Mouse (Mus musculus) cerebellum, adult (tissue): ENCODE results near the gene Trim65.
"Not testable (repeated sequence)": the region's sequence is repeated elsewhere in the genome, so short reads cannot be mapped to it uniquely, and the experiment has no call there.

Experiments used
- ATAC-seq: cut with Nextera tagmentation; 2 replicates; pipeline ENCODE4 v1.9.2; 2017; ENCODE audit warnings: mild to moderate bottlenecking, moderate library complexity, mixed read lengths; ENCODE audit not compliant: insufficient number of reproducible peaks, low FRiP score, low TSS enrichment

Gene Trim65

GRCm38 (mm10) chr11:116142211-116142991 is 11.5 kb upstream of the Trim65 start:
- no peak for ATAC-seq

- peak; percentile 81 for ATAC-seq
Observed at GRCm38 (mm10) chr11:116138468-116139138, 7.7 kb upstream of the Trim65 start, which contains the start of gene Mrpl38. Gene Mrpl38, minus strand, starts transcription at chr11:116138868.

GRCm38 (mm10) chr11:116138096-116138467 is 7.2 kb upstream of the Trim65 start:
- no peak for ATAC-seq

GRCm38 (mm10) chr11:116134171-116134570 is 3.2 kb upstream of the Trim65 start:
- no peak for ATAC-seq

- no peak for ATAC-seq
Observed at GRCm38 (mm10) chr11:116133497-116133896, 2.6 kb upstream of the Trim65 start.

GRCm38 (mm10) chr11:116132366-116133333 is 1.7 kb upstream of the Trim65 start:
- no peak for ATAC-seq

GRCm38 (mm10) chr11:116131349-116132170 is 632 bp upstream of the Trim65 start:
- no peak for ATAC-seq

GRCm38 (mm10) chr11:116129993-116130487 is 888 bp downstream of the Trim65 start:
- no peak for ATAC-seq

GRCm38 (mm10) chr11:116129091-116129790 is 1.7 kb downstream of the Trim65 start:
- no peak for ATAC-seq

- no peak for ATAC-seq
Observed at GRCm38 (mm10) chr11:116127986-116128385, 2.9 kb downstream of the Trim65 start.

GRCm38 (mm10) chr11:116127156-116127980 is 3.6 kb downstream of the Trim65 start, which contains the start of gene Trim47:
Gene Trim47, minus strand, starts transcription at chr11:116127210.
- ATAC-seq: no peak

GRCm38 (mm10) chr11:116126261-116126660 is 4.7 kb downstream of the Trim65 start:
- ATAC-seq: no peak

- not testable (repeated sequence) for ATAC-seq
Observed at GRCm38 (mm10) chr11:116121731-116122245, 9.1 kb downstream of the Trim65 start.

- no peak for ATAC-seq
Observed at GRCm38 (mm10) chr11:116117819-116118218, 13.1 kb downstream of the Trim65 start.

- no peak for ATAC-seq
Observed at GRCm38 (mm10) chr11:116117241-116117640, 13.7 kb downstream of the Trim65 start.

- ATAC-seq: no peak
Observed at GRCm38 (mm10) chr11:116111611-116112203, 19.2 kb downstream of the Trim65 start.

- no peak for ATAC-seq
Observed at GRCm38 (mm10) chr11:116111067-116111466, 19.9 kb downstream of the Trim65 start.
